Mouse (Mus musculus): ENCODE data around the gene Catip. TPM values are rescaled to one million over a fixed set of nuclear protein-coding genes. Genes with fewer than 3 reads are reported as not detected.

Catip gene
- polyA plus RNA-seq, 1 experiment from 2014 or later = 2.2 TPM

GRCm38 (mm10) chr1:74342308-74342707, 19.6 kb upstream of the Catip start:
- CTCF ChIA-PET = no interaction called here
- POLR2A ChIA-PET = no interaction called here
- H3K27me3 ChIP-seq = no peaks in the 10 kb centered on the region
- ATAC-seq (no peak), DNase-seq (ENCODE audit: low read depth, low spot score) (no peak)
- in situ Hi-C loops (cut with MboI; ENCODE audit: low pct_unique_long_range_greater_than_20kb) = no loop called here
- TF ChIP-seq CTCF (IDR thresholded peaks at IDR 0.05) = no peak

GRCm38 (mm10) chr1:74343161-74343560, 18.7 kb upstream of the Catip start:
- CTCF ChIA-PET = no interaction called here
- no peak for TF ChIP-seq CTCF (IDR thresholded peaks at IDR 0.05)
- ATAC-seq (peak; percentile 17), DNase-seq (ENCODE audit: low read depth, low spot score) (no peak)
- in situ Hi-C loops (cut with MboI; ENCODE audit: low pct_unique_long_range_greater_than_20kb) = no loop called here
- POLR2A ChIA-PET = no interaction called here
- no peaks in the 10 kb centered on the region for H3K27me3 ChIP-seq

- TF ChIP-seq CTCF (IDR thresholded peaks at IDR 0.05) = no peak
- H3K27me3 ChIP-seq = no peaks in the 10 kb centered on the region
- DNase-seq (ENCODE audit: low read depth, low spot score) = no peak
- no peak for ATAC-seq
- CTCF ChIA-PET = no interaction called here
- POLR2A ChIA-PET = no interaction called here
- in situ Hi-C loops (cut with MboI; ENCODE audit: low pct_unique_long_range_greater_than_20kb) = no loop called here
These were observed 17.6 kb upstream of the Catip start for GRCm38 (mm10) chr1:74344163-74344916.

- H3K27me3 ChIP-seq = no peaks in the 10 kb centered on the region
- ATAC-seq (no peak), DNase-seq (ENCODE audit: low read depth, low spot score) (no peak)
- TF ChIP-seq CTCF (IDR thresholded peaks at IDR 0.05) = no peak
- POLR2A ChIA-PET = interaction anchor here (0.6 kb wide), 1 partner anchor 392 kb away, joined by 3 read pairs; no protein-coding TSS in a partner anchor
- CTCF ChIA-PET = interaction anchor here (1.2 kb wide), 1 partner anchor 24 kb away, joined by 3 read pairs; no protein-coding TSS in a partner anchor
- in situ Hi-C loops (cut with MboI; ENCODE audit: low pct_unique_long_range_greater_than_20kb) = no loop called here
These were observed 10.6 kb upstream of the Catip start for GRCm38 (mm10) chr1:74351185-74351769.

GRCm38 (mm10) chr1:74352532-74353096, 9.3 kb upstream of the Catip start:
- no peaks in the 10 kb centered on the region for H3K27me3 ChIP-seq
- in situ Hi-C loops (cut with MboI; ENCODE audit: low pct_unique_long_range_greater_than_20kb) = no loop called here
- ATAC-seq (no peak), DNase-seq (ENCODE audit: low read depth, low spot score) (no peak)
- no peak for TF ChIP-seq CTCF (IDR thresholded peaks at IDR 0.05)
- ChIA-PET CTCF (no interaction called here), POLR2A (no interaction called here)

- no peak for TF ChIP-seq CTCF (IDR thresholded peaks at IDR 0.05)
- in situ Hi-C loops (cut with MboI; ENCODE audit: low pct_unique_long_range_greater_than_20kb) = no loop called here
- no peak for DNase-seq (ENCODE audit: low read depth, low spot score)
- CTCF ChIA-PET = no interaction called here
- no peak for ATAC-seq
- POLR2A ChIA-PET = no interaction called here
- H3K27me3 ChIP-seq = no peaks in the 10 kb centered on the region
These were observed 8.3 kb upstream of the Catip start for GRCm38 (mm10) chr1:74353453-74354229.

GRCm38 (mm10) chr1:74357531-74357930, 4.4 kb upstream of the Catip start:
- no peak for DNase-seq (ENCODE audit: low read depth, low spot score)
- ChIA-PET CTCF (no interaction called here), POLR2A (no interaction called here)
- in situ Hi-C loops (cut with MboI; ENCODE audit: low pct_unique_long_range_greater_than_20kb) = loop anchor here (5.0 kb wide), 1 partner anchor 150 kb away; no protein-coding TSS in a partner anchor
- no peak for TF ChIP-seq CTCF (IDR thresholded peaks at IDR 0.05)
- ATAC-seq = no peak
- no peaks in the 10 kb centered on the region for H3K27me3 ChIP-seq

- DNase-seq (ENCODE audit: low read depth, low spot score) (no peak), ATAC-seq (no peak)
- ChIA-PET CTCF (interaction anchor here (1.4 to 3.9 kb wide), 2 partner anchors 30 to 47 kb away, joined by 3 to 18 read pairs; no protein-coding TSS in a partner anchor), POLR2A (no interaction called here)
- in situ Hi-C loops (cut with MboI; ENCODE audit: low pct_unique_long_range_greater_than_20kb) = loop anchor here (5.0 kb wide), 2 partner anchors 48 to 153 kb away; no protein-coding TSS in a partner anchor
- no peaks in the 10 kb centered on the region for H3K27me3 ChIP-seq
- no peak for TF ChIP-seq CTCF (IDR thresholded peaks at IDR 0.05)
These were observed 1.9 kb upstream of the Catip start for GRCm38 (mm10) chr1:74359952-74360517.

GRCm38 (mm10) chr1:74362325-74363229, 669 bp downstream of the Catip start:
- ATAC-seq = no peak
- POLR2A ChIA-PET = interaction anchor here (0.5 to 1.4 kb wide), 4 partner anchors 15 to 118 kb away, joined by 3 to 5 read pairs (median 4); no protein-coding TSS in a partner anchor
- in situ Hi-C loops (cut with MboI; ENCODE audit: low pct_unique_long_range_greater_than_20kb) = loop anchor here (5.0 kb wide), 1 partner anchor 50 kb away; no protein-coding TSS in a partner anchor

More at GRCm38 (mm10) chr1:74362325-74363229, 669 bp downstream of the Catip start:
- DNase-seq (ENCODE audit: low read depth, low spot score) = no peak
- H3K27me3 ChIP-seq = no peaks in the 10 kb centered on the region
- CTCF ChIA-PET = interaction anchor here (0.8 to 3.9 kb wide), 10 partner anchors 14 to 166 kb away, joined by 3 to 18 read pairs (median 3); no protein-coding TSS in a partner anchor
- no peak for TF ChIP-seq CTCF (IDR thresholded peaks at IDR 0.05)

All from Patski (cell line).